ENCODE assay signal across 12 mouse cellular contexts in genomic region chr11:16977611-16978010, GRCm38 (mm10). TPM values are rescaled to one million over a fixed set of nuclear protein-coding genes. Genes with fewer than 3 reads are reported as not detected.
DNase-seq lines count a peak whose midpoint lies in the region; ATAC-seq lines count a peak whose summit lies in the region.
"Had no signal": no experiment of that assay in that cellular context is flagged by ENCODE, and none has a peak within 500 bp of the region (broad histone marks: within the 10 kb centered on the region; RNA-seq: fewer than 3 reads in every experiment).

No protein-coding gene starts in this region.

- DNase-seq in heart, postnatal 4 days = no peak
- peak; percentile 46 for DNase-seq in induced T-regulatory cell, adult 2 months (ENCODE audit: low read depth)
- DNase-seq in naive thymus-derived CD4-positive, alpha-beta T cell, adult 2 months (ENCODE audit: low read depth) = peak; percentile 20
- DNase-seq in right cerebral cortex, postnatal 25 days = no peak
- DNase-seq in cerebellum, postnatal 10 days = no peak
- DNase-seq: cerebellum, adult 9-10 months; thymus, adult 18-20 months had no signal

- H3K9me3 ChIP-seq in heart, embryonic 11.5 days (replicated peaks; ENCODE audit: control insufficient read depth, low read length) = no peaks in the 10 kb centered on the region
- H3K9me3 ChIP-seq in kidney, embryonic 14.5 days (ENCODE audit: control insufficient read depth, low read length) = no peaks in the 10 kb centered on the region
- H3K9me3 ChIP-seq: embryonic facial prominence, embryonic 12.5 days; hindbrain, embryonic 13.5 days had no signal

- no peak for ATAC-seq in heart, embryonic 11.5 days (replicated peaks; ENCODE audit: insufficient number of reproducible peaks, low FRiP score, low TSS enrichment)
- peak; percentile 74 for ATAC-seq in CD4-positive, CD25-positive, alpha-beta regulatory T cell, adult 4 months
- no peak for ATAC-seq in kidney, embryonic 14.5 days (ENCODE audit: low FRiP score, low TSS enrichment)

- no peak overlapping the region for H3K4me2 ChIP-seq in heart, embryonic 11.5 days
- H3K4me2 ChIP-seq in kidney, embryonic 14.5 days (replicated peaks; ENCODE audit: low read depth, low read length) = no peak overlapping the region
- H3K4me2 ChIP-seq: embryonic facial prominence, embryonic 12.5 days; hindbrain, embryonic 13.5 days had no signal

- H3K36me3 ChIP-seq in heart, embryonic 11.5 days (ENCODE audit: control insufficient read depth, insufficient read depth, low read length) = no peaks in the 10 kb centered on the region
- no peaks in the 10 kb centered on the region for H3K36me3 ChIP-seq in kidney, embryonic 14.5 days (ENCODE audit: control insufficient read depth, insufficient read depth, low read length)
- H3K36me3 ChIP-seq: embryonic facial prominence, embryonic 12.5 days had no signal

- 0 out of 2 replicates have a peak, but pooled peaks cover 3% of the 10 kb centered on the region for H3K4me1 ChIP-seq in heart, embryonic 11.5 days (ENCODE audit: control insufficient read depth, insufficient read depth, low read length)
- H3K4me1 ChIP-seq in kidney, embryonic 14.5 days (ENCODE audit: control insufficient read depth, insufficient read depth, low read length) = no peaks in the 10 kb centered on the region
- H3K4me1 ChIP-seq: embryonic facial prominence, embryonic 12.5 days; hindbrain, embryonic 13.5 days had no signal

- no peaks in the 10 kb centered on the region for H3K27me3 ChIP-seq in heart, embryonic 11.5 days (ENCODE audit: control insufficient read depth, insufficient read depth, low read length)
- no peaks in the 10 kb centered on the region for H3K27me3 ChIP-seq in kidney, embryonic 14.5 days (ENCODE audit: control insufficient read depth, insufficient read depth, low read length)
- H3K27me3 ChIP-seq: embryonic facial prominence, embryonic 12.5 days; hindbrain, embryonic 13.5 days had no signal

- no peak overlapping the region for H3K9ac ChIP-seq in heart, embryonic 11.5 days (ENCODE audit: low read depth, low read length)
- H3K9ac ChIP-seq in kidney, embryonic 14.5 days (ENCODE audit: low read depth, low read length) = no peak overlapping the region
- H3K9ac ChIP-seq: embryonic facial prominence, embryonic 12.5 days; hindbrain, embryonic 13.5 days had no signal

- WGBS in heart, embryonic 11.5 days (ENCODE audit: insufficient replicate concordance) = 51% methylated on average over 2 of the region's 2 CpGs
- WGBS in kidney, embryonic 14.5 days = 75% methylated on average over 2 of the region's 2 CpGs

- H3K4me3 ChIP-seq in heart, embryonic 11.5 days (ENCODE audit: low read depth, low read length) = no peak overlapping the region
- H3K4me3 ChIP-seq in kidney, embryonic 14.5 days (ENCODE audit: low read length) = no peak overlapping the region
- H3K4me3 ChIP-seq: embryonic facial prominence, embryonic 12.5 days; hindbrain, embryonic 13.5 days had no signal

- peak overlapping the region; percentile 12; the same call in 1 of the 2 replicates for H3K27ac ChIP-seq in heart, embryonic 11.5 days (ENCODE audit: low read depth, low read length)
- no peak overlapping the region for H3K27ac ChIP-seq in kidney, embryonic 14.5 days (ENCODE audit: low read depth, low read length)
- H3K27ac ChIP-seq: embryonic facial prominence, embryonic 12.5 days; hindbrain, embryonic 13.5 days had no signal

RNA-seq across cellular contexts. Expression of gene Fbxo48, which starts 26.4 kb away (rescaled TPM):
- 1.7 and 1.8 TPM in 2 replicates for polyA plus RNA-seq in heart, embryonic 11.5 days (2014; fragmentation: Nextera tagmentation; extraction: Ambion mirVana)
- total RNA-seq in heart, postnatal 4 days (2021) = 1 to 10 TPM; 2.7 to 2.9 TPM
- under 1 TPM in 1 of 2 experiments, not detected in 1; 0.38 TPM for polyA plus RNA-seq in CD4-positive, CD25-positive, alpha-beta regulatory T cell, adult 4 months (2017; shearing (Covaris generic))
- polyA plus RNA-seq in kidney, embryonic 14.5 days (2014; fragmentation: Nextera tagmentation; extraction: Ambion mirVana) = 1.7 and 2.3 TPM in 2 replicates

Comparison
In these comparisons a context has a peak if more than half of its experiments do, and no peak if none do; other contexts are left out.
1. DNase-seq: peak in induced T-regulatory cell, adult 2 months (single experiment) and naive thymus-derived CD4-positive, alpha-beta T cell, adult 2 months (single experiment); none in heart, postnatal 4 days (single experiment), right cerebral cortex, postnatal 25 days (single experiment) and cerebellum, postnatal 10 days (0 of 2).